Comparison of ENCODE assay signal across 9 mouse cellular contexts in genomic region chr6:83053136-83053960, GRCm38 (mm10). TPM values are rescaled to one million over a fixed set of nuclear protein-coding genes. Genes with fewer than 3 reads are reported as not detected.
DNase-seq lines count a peak whose midpoint lies in the region; ATAC-seq and TF ChIP-seq lines count a peak whose summit lies in the region.
"Had no signal": no experiment of that assay in that cellular context is flagged by ENCODE, and none has a peak within 500 bp of the region (broad histone marks: within the 10 kb centered on the region; RNA-seq: fewer than 3 reads in every experiment).

No protein-coding gene starts in this region.

- 0 out of 2 replicates have a peak, but pooled peaks have one; percentile 15 for TF ChIP-seq POLR2A in testis, adult 2 months (IDR thresholded peaks at IDR 0.05; ENCODE audit: control insufficient read depth, low read depth, low read length)

- peak overlapping the region; percentile 87 for H3K4me3 ChIP-seq in testis, adult 2 months (ENCODE audit: control insufficient read depth, low read depth, low read length)
- H3K4me3 ChIP-seq in forebrain, embryonic 12.5 days (replicated peaks), result peak overlapping the region; percentile 97
- H3K4me3 ChIP-seq in kidney, postnatal 0 days (replicated peaks; ENCODE audit: low read depth, low read length), result peak overlapping the region; percentile 85

- 3% methylated on average over 26 of the region's 26 CpGs for WGBS in forebrain, embryonic 12.5 days
- 1% methylated on average over 26 of the region's 26 CpGs for WGBS in kidney, postnatal 0 days

- H3K27me3 ChIP-seq in testis, adult 2 months (ENCODE audit: control insufficient read depth, insufficient read depth, low read length), result no peaks in the 10 kb centered on the region
- no peaks in the 10 kb centered on the region for H3K27me3 ChIP-seq in forebrain, embryonic 12.5 days
- H3K27me3 ChIP-seq in kidney, postnatal 0 days (ENCODE audit: insufficient read depth, low read length), result no peaks in the 10 kb centered on the region

- peaks cover 12% of the 10 kb centered on the region for H3K4me1 ChIP-seq in testis, adult 2 months (ENCODE audit: control insufficient read depth, insufficient read depth, low read length)
- peaks cover 27% of the 10 kb centered on the region for H3K4me1 ChIP-seq in forebrain, embryonic 12.5 days
- H3K4me1 ChIP-seq in kidney, postnatal 0 days (replicated peaks; ENCODE audit: insufficient read depth, low read length), result peaks cover 20% of the 10 kb centered on the region

- no peak for DNase-seq in testis, postnatal 10 days (ENCODE audit: low spot score)
- DNase-seq in adrenal gland, postnatal 36 days, result peak; percentile 44 to 54
- peak; percentile 85 for DNase-seq in kidney, postnatal 0 days (ENCODE audit: low spot score)
- peak; percentile 41 for DNase-seq in lung, postnatal 36 days
- DNase-seq in right cerebral cortex, postnatal 10 days (ENCODE audit: low spot score in 2 of 2), result peak; percentile 71 to 72
- DNase-seq in c-Kit-positive CD71-positive TER-119-positive erythroid progenitor cells, embryonic 14.5 days (ENCODE audit: low spot score), result no peak

- peak overlapping the region; percentile 93 for H3K9ac ChIP-seq in forebrain, embryonic 12.5 days
- H3K9ac ChIP-seq in kidney, postnatal 0 days (ENCODE audit: low read depth, low read length), result peak overlapping the region; percentile 93

- H3K36me3 ChIP-seq in testis, adult 2 months (ENCODE audit: control insufficient read depth, insufficient read depth, low read length), result no peaks in the 10 kb centered on the region
- peaks cover 35% of the 10 kb centered on the region for H3K36me3 ChIP-seq in forebrain, embryonic 12.5 days (replicated peaks)
- H3K36me3 ChIP-seq in kidney, postnatal 0 days (ENCODE audit: insufficient read depth, low read length), result peaks cover 10% of the 10 kb centered on the region; the same call in 1 of the 2 replicates

- no peaks in the 10 kb centered on the region for H3K9me3 ChIP-seq in forebrain, embryonic 12.5 days
- H3K9me3 ChIP-seq in kidney, postnatal 0 days (replicated peaks; ENCODE audit: low read length), result no peaks in the 10 kb centered on the region

- peak overlapping the region; percentile 86 for H3K27ac ChIP-seq in testis, adult 2 months (ENCODE audit: control insufficient read depth, insufficient read depth, low read depth, low read length)
- H3K27ac ChIP-seq in forebrain, embryonic 12.5 days, result peak overlapping the region; percentile 83; the same call in 1 of the 2 replicates
- peak overlapping the region; percentile 93 for H3K27ac ChIP-seq in kidney, postnatal 0 days

- peak; percentile 1; the same call in 1 of the 2 replicates for ATAC-seq in forebrain, embryonic 12.5 days (ENCODE audit: low FRiP score)
- no peak for ATAC-seq in kidney, postnatal 0 days (replicated peaks; ENCODE audit: low FRiP score, low read depth)

- H3K4me2 ChIP-seq in forebrain, embryonic 12.5 days, result peak overlapping the region; percentile 91
- H3K4me2 ChIP-seq in kidney, postnatal 0 days (ENCODE audit: low read length), result peak overlapping the region; percentile 88

- TF ChIP-seq CTCF in testis, adult 2 months (IDR thresholded peaks at IDR 0.05; ENCODE audit: control insufficient read depth, insufficient read depth, insufficient replicate concordance, low read depth, low read length), result no peak
- no peak for TF ChIP-seq CTCF in kidney, postnatal 0 days (IDR thresholded peaks at IDR 0.05; ENCODE audit: low read depth)

RNA-seq across cellular contexts. Expression of gene Aup1, which starts 1.0 kb away (rescaled TPM):
- 240 and 244 TPM in 2 replicates for polyA plus RNA-seq in testis, adult 2 months (2012; rRNA removed)
- 100 to 1,000 TPM; 173 to 185 TPM for total RNA-seq in adrenal gland, postnatal 36 days (2021)
- polyA plus RNA-seq in forebrain, embryonic 12.5 days (2016; fragmentation: Nextera tagmentation; extraction: Ambion mirVana), result 137 and 142 TPM in 2 replicates
- 194 and 210 TPM in 2 replicates for polyA plus RNA-seq in kidney, postnatal 0 days (2015; fragmentation: Nextera tagmentation; extraction: Ambion mirVana)

RNA-seq across cellular contexts. Expression of gene Htra2, which starts 1.7 kb away (rescaled TPM):
- 30.4 and 30.9 TPM in 2 replicates for polyA plus RNA-seq in testis, adult 2 months (2012; rRNA removed)
- total RNA-seq in adrenal gland, postnatal 36 days (2021), result 10 to 100 TPM; 51.8 to 58.4 TPM
- polyA plus RNA-seq in forebrain, embryonic 12.5 days (2016; fragmentation: Nextera tagmentation; extraction: Ambion mirVana), result 64.3 and 65.9 TPM in 2 replicates
- polyA plus RNA-seq in kidney, postnatal 0 days (2015; fragmentation: Nextera tagmentation; extraction: Ambion mirVana), result 68.5 and 70.4 TPM in 2 replicates

RNA-seq across cellular contexts. Expression of gene Dqx1, which starts 4.3 kb away (rescaled TPM):
- polyA plus RNA-seq in testis, adult 2 months (2012; rRNA removed), result 0.84 and 0.85 TPM in 2 replicates
- total RNA-seq in adrenal gland, postnatal 36 days (2021), result 1 to 10 TPM; 2.0 to 2.9 TPM
- polyA plus RNA-seq in forebrain, embryonic 12.5 days (2016; fragmentation: Nextera tagmentation; extraction: Ambion mirVana), result 0.63 and 0.88 TPM in 2 replicates
- polyA plus RNA-seq in kidney, postnatal 0 days (2015; fragmentation: Nextera tagmentation; extraction: Ambion mirVana), result 5.8 and 7.0 TPM in 2 replicates

RNA-seq across cellular contexts. Expression of gene Tlx2, which starts 16.7 kb away (rescaled TPM):
- polyA plus RNA-seq in testis, adult 2 months (2012; rRNA removed), result 0.11 and 0.26 TPM in 2 replicates
- total RNA-seq in adrenal gland, postnatal 36 days (2021), result 1 to 10 TPM; 7.5 to 8.9 TPM
- polyA plus RNA-seq in forebrain, embryonic 12.5 days (2016; fragmentation: Nextera tagmentation; extraction: Ambion mirVana), result not detected in 2 replicates
- polyA plus RNA-seq in kidney, postnatal 0 days (2015; fragmentation: Nextera tagmentation; extraction: Ambion mirVana), result 0.12 TPM in 1 of 2 replicates, not detected in the other
- polyA plus RNA-seq: gonadal fat pad, adult 2 months had no signal

RNA-seq across cellular contexts. Expression of gene Loxl3, which starts 19.4 kb away (rescaled TPM):
- 1.1 and 1.3 TPM in 2 replicates for polyA plus RNA-seq in testis, adult 2 months (2012; rRNA removed)
- 1 to 10 TPM; 3.3 to 3.5 TPM for total RNA-seq in adrenal gland, postnatal 36 days (2021)
- polyA plus RNA-seq in forebrain, embryonic 12.5 days (2016; fragmentation: Nextera tagmentation; extraction: Ambion mirVana), result 6.2 and 8.0 TPM in 2 replicates
- polyA plus RNA-seq in kidney, postnatal 0 days (2015; fragmentation: Nextera tagmentation; extraction: Ambion mirVana), result 13.4 and 16.1 TPM in 2 replicates

Comparison
In these comparisons a context has a peak if more than half of its experiments do, and no peak if none do; other contexts are left out.
1. DNase-seq: peak in adrenal gland, postnatal 36 days (2 of 2), kidney, postnatal 0 days (single experiment), lung, postnatal 36 days (single experiment) and right cerebral cortex, postnatal 10 days (2 of 2); none in testis, postnatal 10 days (single experiment) and c-Kit-positive CD71-positive TER-119-positive erythroid progenitor cells, embryonic 14.5 days (single experiment).
2. Peak in every context shown above with its lines, with median percentiles within 50 percentile points of each other: H3K27ac ChIP-seq and H3K4me3 ChIP-seq.